Mouse (Mus musculus): Measurements from ENCODE around the gene Fgfbp3.
A peak's percentile ranks its signal among the peaks of the same experiment; 100 is the strongest.
"Not testable (repeated sequence)": the region's sequence is repeated elsewhere in the genome, so short reads cannot be mapped to it uniquely, and the experiment has no call there.

Gene Fgfbp3

DNA sequence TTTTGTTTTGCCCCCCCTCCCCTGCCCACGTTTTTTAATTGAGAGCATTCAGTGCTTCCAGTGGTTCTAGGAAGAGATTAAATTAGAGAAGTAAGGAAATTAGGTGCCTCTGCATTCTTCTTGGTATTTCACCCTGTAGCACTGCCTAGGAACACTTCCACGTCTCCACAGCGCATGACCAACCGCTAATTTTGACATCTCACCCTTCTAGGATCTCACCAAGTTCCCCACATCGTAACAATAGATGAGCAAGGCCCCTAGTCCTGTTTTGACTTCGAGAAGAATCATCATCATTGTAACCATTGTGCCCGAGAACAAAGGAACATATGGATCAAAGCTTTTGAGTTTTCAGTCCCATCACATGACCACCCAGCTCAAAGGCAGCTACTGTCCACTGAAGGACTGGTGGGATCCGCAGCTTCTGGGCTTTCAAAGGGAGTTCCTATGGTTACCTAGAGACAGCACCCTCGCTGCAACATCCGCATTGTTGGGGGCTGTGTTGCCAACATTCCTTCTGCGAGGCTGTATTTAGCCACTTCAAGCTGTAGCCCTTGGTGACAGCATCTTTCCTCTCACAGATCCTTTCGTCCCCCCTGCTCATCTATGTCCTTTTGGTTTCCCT lies 8.9 kb downstream of the Fgfbp3 start:
- DNase-seq (ENCODE audit: low spot score), result no peak

DNA sequence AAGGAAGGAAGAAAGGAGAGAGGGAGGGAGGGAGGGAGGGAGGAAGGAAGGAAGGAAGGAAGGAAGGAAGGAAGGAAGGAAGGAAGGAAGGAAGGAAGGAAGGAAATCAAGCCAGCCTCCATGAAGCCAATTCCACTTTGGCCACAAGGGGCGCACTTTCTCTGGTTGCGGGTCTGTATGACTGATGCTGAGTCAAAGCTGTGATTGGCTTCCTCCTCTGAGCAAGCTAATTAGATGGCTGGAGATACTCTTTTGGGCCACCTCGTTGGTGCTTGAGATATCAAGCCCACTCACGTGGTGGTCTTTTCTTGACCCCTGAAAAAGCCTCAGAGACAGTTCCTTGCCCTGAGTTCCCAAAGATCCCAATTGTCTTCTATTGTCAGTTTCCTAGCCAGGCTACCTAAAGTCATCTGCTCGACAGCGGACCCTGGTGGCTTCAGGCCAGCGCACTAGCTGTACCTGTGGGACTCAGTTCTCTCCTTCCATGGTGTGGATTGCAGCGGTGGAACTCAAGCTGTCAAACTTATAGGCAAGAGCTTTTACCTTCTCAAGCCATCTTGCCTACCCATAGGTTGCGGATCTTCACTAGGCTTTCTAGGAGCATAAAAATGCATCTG lies 9.6 kb downstream of the Fgfbp3 start:
- peak; percentile 19 for DNase-seq (ENCODE audit: low spot score)

GRCm38 (mm10) chr19:36909150-36909549 lies 10.3 kb downstream of the Fgfbp3 start:
- no peak for DNase-seq (ENCODE audit: low spot score)

- no peak for DNase-seq (ENCODE audit: low spot score)
Observed at GRCm38 (mm10) chr19:36904211-36905007, 15.0 kb downstream of the Fgfbp3 start.

DNA sequence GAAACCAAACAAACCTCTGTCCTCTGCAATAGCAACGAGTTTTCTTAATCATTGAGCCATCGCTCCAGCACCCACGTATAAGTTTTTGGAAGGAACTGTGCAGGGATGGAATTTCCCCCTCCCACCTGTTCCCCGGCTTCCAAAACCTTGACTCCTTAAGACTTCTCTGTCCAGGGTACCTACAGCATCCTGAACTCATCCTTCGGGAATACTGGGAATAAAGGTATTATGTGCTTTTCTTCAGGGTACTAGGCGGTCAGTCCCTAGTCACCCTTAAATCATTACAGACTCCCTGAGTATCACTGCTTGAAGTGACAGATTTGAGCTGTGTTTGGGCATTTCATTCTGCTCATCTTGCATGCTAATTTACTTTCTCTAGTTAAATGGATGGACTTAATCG lies 16.0 kb downstream of the Fgfbp3 start:
- no peak for DNase-seq (ENCODE audit: low spot score)

DNA sequence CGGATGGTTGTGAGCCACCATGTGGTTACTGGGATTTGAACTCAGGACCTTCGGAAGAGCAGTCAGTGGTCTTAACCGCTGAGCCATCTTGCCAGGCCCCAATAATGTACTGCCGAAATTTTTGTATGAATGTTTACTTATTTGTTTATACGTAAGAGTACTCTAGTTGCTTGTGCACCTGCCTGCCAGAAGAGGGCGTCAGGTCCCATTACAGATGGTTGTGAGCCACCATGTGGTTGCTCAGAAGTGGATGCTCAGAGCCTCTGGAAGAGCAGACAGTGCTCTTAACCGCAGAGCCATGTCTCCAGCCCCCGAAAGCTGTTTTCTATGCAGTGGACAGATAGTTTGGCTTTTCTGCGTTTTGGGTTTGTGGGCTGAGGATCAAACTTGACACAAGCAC lies 21.6 kb downstream of the Fgfbp3 start:
- no peak for DNase-seq (ENCODE audit: low spot score)

GRCm38 (mm10) chr19:36896791-36897569 lies 22.4 kb downstream of the Fgfbp3 start:
- no peak for DNase-seq (ENCODE audit: low spot score)

DNA sequence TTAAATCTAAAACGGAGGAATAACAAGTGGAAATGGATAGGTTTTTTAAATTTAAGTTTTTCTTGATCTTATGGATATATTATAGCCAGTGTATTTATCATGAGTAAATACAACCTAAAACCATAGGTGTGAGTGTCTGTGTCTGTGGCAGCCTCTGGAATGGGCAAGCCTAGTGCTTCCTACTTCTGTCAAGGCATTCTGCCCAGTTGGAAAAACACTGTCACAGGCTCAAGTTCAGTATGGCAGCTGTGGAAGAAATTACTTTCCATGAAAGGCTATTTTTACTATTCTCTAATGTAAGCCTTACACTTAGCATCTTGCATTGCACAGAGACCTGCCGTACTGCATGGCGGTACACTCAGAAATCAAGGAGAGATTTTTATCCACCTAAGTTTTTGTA lies 27.7 kb downstream of the Fgfbp3 start:
- DNase-seq (ENCODE audit: low spot score), result no peak

- no peak for DNase-seq (ENCODE audit: low spot score)
Observed at GRCm38 (mm10) chr19:36887706-36888105, 31.7 kb downstream of the Fgfbp3 start.

GRCm38 (mm10) chr19:36886316-36886715 lies 33.1 kb downstream of the Fgfbp3 start:
- no peak for DNase-seq (ENCODE audit: low spot score)

DNA sequence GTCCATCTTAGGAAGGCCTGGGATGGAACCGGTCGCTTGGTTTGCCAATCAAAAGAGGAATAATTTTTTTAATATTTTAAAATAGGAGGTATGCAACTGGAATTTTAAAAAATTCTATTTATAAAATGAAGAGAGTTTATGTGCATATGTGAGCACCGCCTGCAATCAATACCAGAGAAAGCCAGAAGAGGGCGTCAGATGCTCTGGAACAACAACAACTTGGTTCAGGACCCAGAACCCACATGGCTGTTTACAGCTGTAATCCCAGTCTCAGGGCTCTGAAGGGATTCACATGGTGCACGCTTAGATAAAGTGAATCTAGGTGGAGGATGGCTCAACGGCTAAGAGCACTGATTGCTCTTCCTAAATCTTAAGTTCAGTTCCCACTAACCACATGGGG lies 36.3 kb downstream of the Fgfbp3 start:
- DNase-seq (ENCODE audit: low spot score), result no peak

GRCm38 (mm10) chr19:36878743-36879495 lies 40.5 kb downstream of the Fgfbp3 start:
- DNase-seq (ENCODE audit: low spot score), result peak; percentile 28

DNA sequence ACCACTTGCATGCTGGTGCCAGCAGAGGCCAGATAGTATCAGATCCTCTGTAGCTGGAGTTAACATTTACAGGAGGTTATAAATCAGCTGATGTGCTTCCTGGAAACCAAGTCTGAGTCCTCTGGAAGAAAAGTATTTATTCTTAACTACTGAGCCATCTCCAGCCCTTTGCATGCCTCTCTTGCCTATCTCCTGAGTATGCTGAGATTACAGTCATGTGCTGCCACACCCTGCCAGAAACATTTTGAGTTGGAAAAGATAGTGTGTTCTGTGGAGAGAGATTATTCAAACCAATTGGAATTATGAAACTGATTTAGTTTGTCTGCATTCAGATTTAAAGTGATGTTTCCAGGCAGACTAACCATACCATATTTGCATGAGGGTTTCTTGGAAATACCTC lies 42.1 kb downstream of the Fgfbp3 start:
- no peak for DNase-seq (ENCODE audit: low spot score)

DNA sequence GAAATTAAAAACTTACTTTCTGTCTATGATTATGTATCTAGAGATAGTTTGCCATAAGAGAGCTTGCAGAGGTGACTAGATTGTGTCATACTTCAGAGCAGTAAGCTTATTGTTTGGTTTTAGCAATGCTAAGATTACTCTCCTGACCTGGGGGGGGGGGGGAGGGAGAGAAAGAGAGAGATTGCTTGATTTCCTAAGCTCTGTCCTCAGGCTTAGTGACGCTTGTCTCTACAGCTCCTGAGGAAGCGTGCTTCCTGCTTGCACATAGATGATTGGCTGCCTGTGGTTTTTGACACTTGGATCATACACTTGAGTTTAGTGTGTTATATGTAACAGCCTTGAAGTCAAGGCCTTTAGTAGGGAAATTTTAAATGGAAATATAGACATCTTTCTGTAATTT lies 44.8 kb downstream of the Fgfbp3 start:
- no peak for DNase-seq (ENCODE audit: low spot score)

GRCm38 (mm10) chr19:36868675-36869074 lies 50.7 kb downstream of the Fgfbp3 start:
- DNase-seq (ENCODE audit: low spot score), result not testable (repeated sequence)
